Mouse (Mus musculus) megakaryocyte progenitor cell, adult 5-6 weeks (primary cell): Measurements from ENCODE around the gene Hmx2. TPM values are rescaled to one million over a fixed set of nuclear protein-coding genes. Genes with fewer than 3 reads are reported as not detected.

Experiments used
- ATAC-seq: replicated peaks from 2 replicates; pipeline ENCODE4 v1.8.0; 2016; ENCODE audit warnings: mild to moderate bottlenecking, moderate TSS enrichment, inconsistent platforms; ENCODE audit not compliant: poor library complexity
- total RNA-seq, 2 experiments: library from RNA; stranded (forward) in 1 of 2; stranded (reverse) in 1 of 2; fragments of 157-497, 149-512 nt in 1 of 2; fragments of 200-1000 nt in 1 of 2; gene quantifications; 2 replicates each; pipeline versions ENCODE4 v1.2.3 to v1.2.4; 2015 to 2017

Hmx2 gene
- total RNA-seq, 2 experiments from 2014 or later, result 0.15 TPM; not detected in 1

GRCm38 (mm10) chr7:131556116-131556515 lies 7.5 kb downstream of the Hmx2 start:
- no peak for ATAC-seq

GRCm38 (mm10) chr7:131556541-131557271 lies 8.1 kb downstream of the Hmx2 start:
- ATAC-seq, result no peak

GRCm38 (mm10) chr7:131557751-131558150 lies 9.2 kb downstream of the Hmx2 start:
- ATAC-seq, result no peak

GRCm38 (mm10) chr7:131559986-131560696 lies 11.6 kb downstream of the Hmx2 start, which contains the start of gene Bub3:
Gene Bub3, plus strand, starts transcription at chr7:131560222.
- ATAC-seq, result peak; percentile 89

- ATAC-seq, result peak; percentile 11
Observed at GRCm38 (mm10) chr7:131560697-131561042, 12.1 kb downstream of the Hmx2 start.

GRCm38 (mm10) chr7:131575246-131575645 lies 26.7 kb downstream of the Hmx2 start:
- ATAC-seq, result no peak

- no peak for ATAC-seq
Observed at GRCm38 (mm10) chr7:131582178-131582577, 33.6 kb downstream of the Hmx2 start.

GRCm38 (mm10) chr7:131585551-131585950 lies 37.0 kb downstream of the Hmx2 start:
- ATAC-seq, result no peak

GRCm38 (mm10) chr7:131597779-131598482 lies 49.4 kb downstream of the Hmx2 start:
- ATAC-seq, result no peak

- ATAC-seq, result no peak
Observed at GRCm38 (mm10) chr7:131598483-131598824, 49.9 kb downstream of the Hmx2 start.

- no peak for ATAC-seq
Observed at GRCm38 (mm10) chr7:131602106-131602505, 53.5 kb downstream of the Hmx2 start.

GRCm38 (mm10) chr7:131603186-131603585 lies 54.6 kb downstream of the Hmx2 start:
- no peak for ATAC-seq

GRCm38 (mm10) chr7:131604946-131605345 lies 56.4 kb downstream of the Hmx2 start:
- ATAC-seq, result no peak

- no peak for ATAC-seq
Observed at GRCm38 (mm10) chr7:131605481-131605880, 56.9 kb downstream of the Hmx2 start.

Other genes starting within 250 kb of the Hmx2 start
- 0.17 TPM in 1 of 2 replicates, not detected in the other for gene Cuzd1, start 226.5 kb upstream of the Hmx2 start, total RNA-seq (2015)
- not detected in 2 replicates for gene Cuzd1, start 226.5 kb upstream of the Hmx2 start, total RNA-seq (2017)
- gene Fam24b, start 219.3 kb upstream of the Hmx2 start, total RNA-seq (2015), result not detected in 2 replicates
- not detected in 2 replicates for gene Fam24b, start 219.3 kb upstream of the Hmx2 start, total RNA-seq (2017)
- gene Fam24a, start 214.9 kb upstream of the Hmx2 start, total RNA-seq (2015), result not detected in 2 replicates
- gene Fam24a, start 214.9 kb upstream of the Hmx2 start, total RNA-seq (2017), result not detected in 2 replicates
- 11.0 and 21.7 TPM in 2 replicates for gene 2310057M21Rik, start 186.0 kb upstream of the Hmx2 start, total RNA-seq (2015)
- gene 2310057M21Rik, start 186.0 kb upstream of the Hmx2 start, total RNA-seq (2017), result 5.6 and 8.7 TPM in 2 replicates
- gene Pstk, start 177.6 kb upstream of the Hmx2 start, total RNA-seq (2015), result 31.2 and 36.4 TPM in 2 replicates
- gene Pstk, start 177.6 kb upstream of the Hmx2 start, total RNA-seq (2017), result 13.8 and 33.4 TPM in 2 replicates
- 27.7 and 30.6 TPM in 2 replicates for gene Ikzf5, start 138.3 kb upstream of the Hmx2 start, total RNA-seq (2015)
- 25.3 and 31.2 TPM in 2 replicates for gene Ikzf5, start 138.3 kb upstream of the Hmx2 start, total RNA-seq (2017)
- gene Acadsb, start 138.2 kb upstream of the Hmx2 start, total RNA-seq (2015), result 27.5 and 27.8 TPM in 2 replicates
- gene Acadsb, start 138.2 kb upstream of the Hmx2 start, total RNA-seq (2017), result 39.9 and 46.6 TPM in 2 replicates
- gene Hmx3, start 5.9 kb upstream of the Hmx2 start, total RNA-seq (2015), result not detected in 2 replicates
- gene Hmx3, start 5.9 kb upstream of the Hmx2 start, total RNA-seq (2017), result not detected in 2 replicates
- gene Bub3, start 11.4 kb downstream of the Hmx2 start, total RNA-seq (2015), result 164 and 173 TPM in 2 replicates
- gene Bub3, start 11.4 kb downstream of the Hmx2 start, total RNA-seq (2017), result 85.9 and 90.3 TPM in 2 replicates